Mouse (Mus musculus) lung, adult 2 months (tissue): ENCODE measurements at regions not wholly inside any gene's neighbourhood (a gene's known extent, or its start where the extent isn't known, plus 50 kb on each side); places are given as distances from the start of the nearest gene placed in this dataset.

Experiments
- DNase-seq: peaks from one replicate; pipeline ENCODE4 v3.0.0; 2022
- H3K4me1 ChIP-seq: fragments of 200-500 bp; 2 replicates; pipeline ENCODE4 v1.6.1; 2011; ENCODE audit warnings: low read length; ENCODE audit not compliant: control insufficient read depth, insufficient read depth
- H3K4me3 ChIP-seq: fragments of 200-500 bp; replicated peaks from 2 replicates; pipeline ENCODE3; 2011; ENCODE audit warnings: low read depth, mild to moderate bottlenecking, control low read depth, low read length; ENCODE audit errors: extremely low read depth
- CTCF ChIP-seq: fragments of 200-500 bp; IDR thresholded peaks from 2 replicates; pipeline ENCODE4 v1.5.1; 2011; ENCODE audit warnings: mild to moderate bottlenecking, low read length, control low read depth; ENCODE audit not compliant: insufficient read depth
- POLR2A ChIP-seq: fragments of 200-500 bp; IDR thresholded peaks from 2 replicates; pipeline ENCODE4 v1.6.1; 2011; ENCODE audit warnings: low read depth, mild to moderate bottlenecking, control low read depth, low read length, borderline replicate concordance; ENCODE audit errors: extremely low read depth
- WGBS: fragments of 180-500 bp; shearing (Covaris S2); methylation state at CpG from one replicate; pipeline ENCODE4 v1.1.7; 2018; 5-methylcytosine and 5-hydroxymethylcytosine counted together

- no peak overlapping the region for H3K4me3 ChIP-seq
- no peak for DNase-seq
- WGBS, result 72% methylated on average over 9 of the region's 9 CpGs
- no peaks in the 10 kb centered on the region for H3K4me1 ChIP-seq
- no peak for TF ChIP-seq CTCF
- TF ChIP-seq POLR2A, result no peak
These were observed 98.7 kb upstream of the Arhgap21 start for GRCm38 (mm10) chr2:21067292-21067850.

DNA sequence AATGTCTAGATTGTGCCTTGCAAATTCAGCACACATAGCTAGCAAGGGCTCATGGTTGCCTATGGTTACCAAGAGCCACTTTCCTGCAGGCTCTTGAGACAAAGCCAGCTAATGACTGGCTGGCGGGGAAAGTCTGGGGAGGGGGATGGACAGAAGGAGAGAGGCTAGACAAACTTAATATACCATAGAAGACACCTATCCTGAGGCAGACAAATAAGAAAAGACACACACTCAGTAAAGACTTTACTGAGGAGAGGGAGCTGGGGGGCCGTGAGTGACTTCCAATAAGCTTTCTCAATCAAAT, 91.6 kb upstream of the Arhgap21 start:
- no peaks in the 10 kb centered on the region; the same call in 1 of the 2 replicates for H3K4me1 ChIP-seq
- DNase-seq, result no peak
- 75% methylated on average over 2 of the region's 2 CpGs for WGBS
- H3K4me3 ChIP-seq, result no peak overlapping the region
- TF ChIP-seq POLR2A (no peak), CTCF (no peak)

DNA sequence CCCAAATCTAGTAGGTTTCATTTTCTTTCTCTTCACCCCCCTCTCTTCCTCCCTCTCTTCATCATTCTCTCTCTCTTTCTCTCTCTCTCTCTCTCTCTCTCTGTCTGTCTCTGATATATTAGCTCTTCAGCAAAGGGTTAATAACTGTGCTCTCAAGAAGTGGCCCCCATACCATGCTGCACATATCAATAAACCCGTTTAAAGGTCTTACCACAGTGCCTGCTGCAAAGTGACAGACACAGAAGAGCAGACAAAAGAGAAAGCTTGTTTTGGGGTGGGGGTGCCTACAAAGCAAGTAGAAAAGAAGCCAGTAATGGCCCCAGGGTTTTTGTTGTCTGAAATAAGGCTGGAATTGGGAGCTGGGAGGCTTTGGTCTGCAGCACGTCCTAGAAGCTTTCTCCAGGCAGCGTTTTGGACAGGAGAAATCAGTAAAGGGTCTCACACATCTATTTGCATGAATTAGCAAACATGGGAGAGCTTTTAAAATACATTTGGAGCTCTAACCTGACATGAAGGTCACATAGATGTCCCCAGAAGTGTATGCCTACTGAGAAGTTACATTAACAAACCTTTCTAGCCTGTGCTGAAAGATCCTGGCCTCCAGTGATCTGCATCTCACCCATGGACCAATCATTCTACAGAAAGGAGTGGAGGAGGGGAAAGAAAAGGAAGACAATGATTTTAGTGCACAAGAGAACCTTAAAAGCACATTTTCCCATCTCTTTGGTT, 91.1 kb upstream of the Arhgap21 start:
- DNase-seq, result no peak
- 62% methylated on average over 3 of the region's 3 CpGs for WGBS
- Histone ChIP-seq H3K4me1 (no peaks in the 10 kb centered on the region; the same call in 1 of the 2 replicates), H3K4me3 (no peak overlapping the region)
- TF ChIP-seq CTCF (no peak), POLR2A (no peak)

- no peak for DNase-seq
- no peaks in the 10 kb centered on the region; the same call in 1 of the 2 replicates for H3K4me1 ChIP-seq
- TF ChIP-seq POLR2A, result no peak
- TF ChIP-seq CTCF, result no peak
- H3K4me3 ChIP-seq, result no peak overlapping the region
- WGBS, result 93% methylated on average over 3 of the region's 3 CpGs
These were observed 90.3 kb upstream of the Arhgap21 start for GRCm38 (mm10) chr2:21058940-21059339.

- Histone ChIP-seq H3K4me3 (no peak overlapping the region), H3K4me1 (no peaks in the 10 kb centered on the region; the same call in 1 of the 2 replicates)
- WGBS, result 71% methylated on average over 5 of the region's 5 CpGs
- no peak for TF ChIP-seq POLR2A
- no peak for TF ChIP-seq CTCF
- DNase-seq, result no peak
These were observed 87.9 kb upstream of the Arhgap21 start for GRCm38 (mm10) chr2:21056450-21057210.

- WGBS, result 94% methylated on average over 3 of the region's 3 CpGs
These were observed 86.7 kb upstream of the Arhgap21 start for GRCm38 (mm10) chr2:21055416-21055815.

GRCm38 (mm10) chr2:21054325-21055082, 85.8 kb upstream of the Arhgap21 start:
- no peak for TF ChIP-seq POLR2A
- no peak for TF ChIP-seq CTCF
- Histone ChIP-seq H3K4me3 (no peak overlapping the region), H3K4me1 (no peaks in the 10 kb centered on the region; the same call in 1 of the 2 replicates)
- no peak for DNase-seq
- 57% methylated on average over 6 of the region's 6 CpGs for WGBS

More at GRCm38 (mm10) chr2:21055416-21055815, 86.7 kb upstream of the Arhgap21 start:
- TF ChIP-seq POLR2A, result no peak
- TF ChIP-seq CTCF, result no peak
- no peaks in the 10 kb centered on the region; the same call in 1 of the 2 replicates for H3K4me1 ChIP-seq
- DNase-seq, result no peak
- H3K4me3 ChIP-seq, result no peak overlapping the region

GRCm38 (mm10) chr2:21053596-21053995, 84.9 kb upstream of the Arhgap21 start:
- TF ChIP-seq CTCF, result no peak
- TF ChIP-seq POLR2A, result no peak
- Histone ChIP-seq H3K4me1 (no peaks in the 10 kb centered on the region; the same call in 1 of the 2 replicates), H3K4me3 (no peak overlapping the region)
- no peak for DNase-seq
- WGBS, result 48% methylated on average over 5 of the region's 5 CpGs

- 81% methylated on average over 5 of the region's 5 CpGs for WGBS
- no peak for DNase-seq
- no peak for TF ChIP-seq POLR2A
- TF ChIP-seq CTCF, result no peak
- Histone ChIP-seq H3K4me3 (no peak overlapping the region), H3K4me1 (no peaks in the 10 kb centered on the region)
These were observed 80.3 kb upstream of the Arhgap21 start for GRCm38 (mm10) chr2:21048996-21049395.
